Mouse (Mus musculus): ENCODE measurements around the gene Fyb2. TPM values are rescaled to one million over a fixed set of nuclear protein-coding genes. Genes with fewer than 3 reads are reported as not detected.

The Fyb2 gene
- total and polyA plus RNA-seq, 3 experiments, result 0.08 to 0.10 TPM; not detected in 1

GRCm38 (mm10) chr4:104961431-104961830, 48.2 kb downstream of the Fyb2 start:
- no peaks in the 10 kb centered on the region for H3K9me3 ChIP-seq (replicated peaks; ENCODE audit: insufficient read depth, low read length)
- no peak overlapping the region for H3K27ac ChIP-seq (ENCODE audit: control insufficient read depth, low read depth, low read length)
- DNase-seq (ENCODE audit: low read depth, low spot score), result no peak
- H3K79me2 ChIP-seq (ENCODE audit: control insufficient read depth, insufficient read depth, low read length, poor library complexity), result no peaks in the 10 kb centered on the region
- no peak overlapping the region for H3K9ac ChIP-seq (ENCODE audit: control insufficient read depth, low read depth, low read length, poor library complexity, severe bottlenecking)
- H3K4me3 ChIP-seq (ENCODE audit: control insufficient read depth in 1 of 2, insufficient read depth in 1 of 2, low read depth in 2 of 2, low read length in 2 of 2), result no peak overlapping the region
- no peak for TF ChIP-seq USF2 (IDR thresholded peaks at IDR 0.05; ENCODE audit: borderline replicate concordance in 1 of 2, insufficient read depth in 1 of 2, low read depth in 1 of 2, low read length in 2 of 2)
- no peak for TF ChIP-seq POLR2AphosphoS5 (IDR thresholded peaks at IDR 0.05; ENCODE audit: borderline replicate concordance, low read depth, low read length)
- TF ChIP-seq POLR2A (IDR thresholded peaks at IDR 0.05; ENCODE audit: control insufficient read depth in 1 of 2, insufficient read depth in 1 of 2, low read depth in 1 of 2, low read length in 2 of 2, poor library complexity in 1 of 2), result no peak
- TF ChIP-seq UBTF (IDR thresholded peaks at IDR 0.05; ENCODE audit: borderline replicate concordance, insufficient read depth, low read depth, low read length), result no peak
- no peak for TF ChIP-seq GATA1 (IDR thresholded peaks at IDR 0.05; ENCODE audit: low read depth, low read length)
- no peak for TF ChIP-seq ZMIZ1 (IDR thresholded peaks at IDR 0.05; ENCODE audit: low read depth, low read length)
- no peaks in the 10 kb centered on the region for H3K36me3 ChIP-seq (ENCODE audit: control insufficient read depth in 1 of 2, insufficient read depth in 2 of 2, low read length in 2 of 2)
- no peaks in the 10 kb centered on the region for H3K27me3 ChIP-seq (ENCODE audit: control insufficient read depth in 1 of 2, insufficient read depth in 2 of 2, low read length in 2 of 2)
- H3K4me1 ChIP-seq (ENCODE audit: control insufficient read depth in 1 of 2, insufficient read depth in 2 of 2, low read length in 2 of 2), result no peaks in the 10 kb centered on the region

GRCm38 (mm10) chr4:104972606-104973005, 59.4 kb downstream of the Fyb2 start:
- Histone ChIP-seq H3K9me3 (replicated peaks; ENCODE audit: insufficient read depth, low read length) (no peaks in the 10 kb centered on the region), H3K27ac (ENCODE audit: control insufficient read depth, low read depth, low read length) (no peak overlapping the region), H3K79me2 (ENCODE audit: control insufficient read depth, insufficient read depth, low read length, poor library complexity) (no peaks in the 10 kb centered on the region), H3K9ac (ENCODE audit: control insufficient read depth, low read depth, low read length, poor library complexity, severe bottlenecking) (no peak overlapping the region), H3K36me3 (ENCODE audit: control insufficient read depth in 1 of 2, insufficient read depth in 2 of 2, low read length in 2 of 2) (no peaks in the 10 kb centered on the region), H3K27me3 (ENCODE audit: control insufficient read depth in 1 of 2, insufficient read depth in 2 of 2, low read length in 2 of 2) (no peaks in the 10 kb centered on the region), H3K4me3 (ENCODE audit: control insufficient read depth in 1 of 2, insufficient read depth in 1 of 2, low read depth in 2 of 2, low read length in 2 of 2) (no peak overlapping the region), H3K4me1 (ENCODE audit: control insufficient read depth in 1 of 2, insufficient read depth in 2 of 2, low read length in 2 of 2) (no peaks in the 10 kb centered on the region)
- DNase-seq (ENCODE audit: low read depth, low spot score), result no peak
- TF ChIP-seq BHLHE40 (IDR thresholded peaks at IDR 0.05; ENCODE audit: borderline replicate concordance, low read depth, low read length) (no peak), HCFC1 (IDR thresholded peaks at IDR 0.05; ENCODE audit: low read depth, low read length) (no peak)

- DNase-seq (ENCODE audit: low read depth, low spot score), result no peak
- H3K36me3 ChIP-seq (ENCODE audit: control insufficient read depth in 1 of 2, insufficient read depth in 2 of 2, low read length in 2 of 2), result no peaks in the 10 kb centered on the region
- no peak overlapping the region for H3K27ac ChIP-seq (ENCODE audit: control insufficient read depth, low read depth, low read length)
- no peaks in the 10 kb centered on the region for H3K79me2 ChIP-seq (ENCODE audit: control insufficient read depth, insufficient read depth, low read length, poor library complexity)
- no peaks in the 10 kb centered on the region for H3K9me3 ChIP-seq (replicated peaks; ENCODE audit: insufficient read depth, low read length)
- no peaks in the 10 kb centered on the region for H3K27me3 ChIP-seq (ENCODE audit: control insufficient read depth in 1 of 2, insufficient read depth in 2 of 2, low read length in 2 of 2)
- no peak overlapping the region for H3K9ac ChIP-seq (ENCODE audit: control insufficient read depth, low read depth, low read length, poor library complexity, severe bottlenecking)
- no peak overlapping the region for H3K4me3 ChIP-seq (ENCODE audit: control insufficient read depth in 1 of 2, insufficient read depth in 1 of 2, low read depth in 2 of 2, low read length in 2 of 2)
- TF ChIP-seq EP300 (IDR thresholded peaks at IDR 0.05; ENCODE audit: low read depth in 1 of 2, low read length in 2 of 2), result no peak
- TF ChIP-seq MAZ (IDR thresholded peaks at IDR 0.05; ENCODE audit: low read depth, low read length), result no peak
- TF ChIP-seq BHLHE40 (IDR thresholded peaks at IDR 0.05; ENCODE audit: borderline replicate concordance, low read depth, low read length), result no peak
- TF ChIP-seq CHD1 (IDR thresholded peaks at IDR 0.05; ENCODE audit: low read depth, low read length), result no peak
- no peak for TF ChIP-seq USF1 (IDR thresholded peaks at IDR 0.05; ENCODE audit: low read depth, low read length)
- TF ChIP-seq MYB (IDR thresholded peaks at IDR 0.05; ENCODE audit: low read depth, low read length), result no peak
- TF ChIP-seq MYC (IDR thresholded peaks at IDR 0.05; ENCODE audit: low read depth, low read length), result no peak
- no peak for TF ChIP-seq CTCF (IDR thresholded peaks at IDR 0.05 in 2 of 3, conservative IDR thresholded peaks at IDR 0.05 in 1 of 3; ENCODE audit: control insufficient read depth in 1 of 3, insufficient read depth in 1 of 3, low read depth in 2 of 3, low read length in 3 of 3, poor library complexity in 1 of 3, severe bottlenecking in 1 of 3)
- TF ChIP-seq MEF2A (IDR thresholded peaks at IDR 0.05; ENCODE audit: extremely low read depth, insufficient replicate concordance, low read depth, low read length, poor library complexity, severe bottlenecking), result no peak
- no peak for TF ChIP-seq MAFK (IDR thresholded peaks at IDR 0.05; ENCODE audit: borderline replicate concordance, low read depth, low read length)
- no peak for TF ChIP-seq JUND (IDR thresholded peaks at IDR 0.05; ENCODE audit: low read depth, low read length)
- TF ChIP-seq POLR2AphosphoS5 (IDR thresholded peaks at IDR 0.05; ENCODE audit: borderline replicate concordance, low read depth, low read length), result no peak
- no peak for TF ChIP-seq ZKSCAN1 (IDR thresholded peaks at IDR 0.05; ENCODE audit: low read depth, low read length)
- no peak for TF ChIP-seq RAD21 (IDR thresholded peaks at IDR 0.05; ENCODE audit: low read depth, low read length)
- no peak for TF ChIP-seq ETS1 (IDR thresholded peaks at IDR 0.05; ENCODE audit: low read depth, low read length)
- H3K4me1 ChIP-seq (ENCODE audit: control insufficient read depth in 1 of 2, insufficient read depth in 2 of 2, low read length in 2 of 2), result no peaks in the 10 kb centered on the region
These were observed 62.0 kb downstream of the Fyb2 start for GRCm38 (mm10) chr4:104975162-104975830.
